Mouse (Mus musculus): ENCODE results near the gene Tpcn1.
A peak's percentile ranks its signal among the peaks of the same experiment; 100 is the strongest.

The Tpcn1 gene

DNA sequence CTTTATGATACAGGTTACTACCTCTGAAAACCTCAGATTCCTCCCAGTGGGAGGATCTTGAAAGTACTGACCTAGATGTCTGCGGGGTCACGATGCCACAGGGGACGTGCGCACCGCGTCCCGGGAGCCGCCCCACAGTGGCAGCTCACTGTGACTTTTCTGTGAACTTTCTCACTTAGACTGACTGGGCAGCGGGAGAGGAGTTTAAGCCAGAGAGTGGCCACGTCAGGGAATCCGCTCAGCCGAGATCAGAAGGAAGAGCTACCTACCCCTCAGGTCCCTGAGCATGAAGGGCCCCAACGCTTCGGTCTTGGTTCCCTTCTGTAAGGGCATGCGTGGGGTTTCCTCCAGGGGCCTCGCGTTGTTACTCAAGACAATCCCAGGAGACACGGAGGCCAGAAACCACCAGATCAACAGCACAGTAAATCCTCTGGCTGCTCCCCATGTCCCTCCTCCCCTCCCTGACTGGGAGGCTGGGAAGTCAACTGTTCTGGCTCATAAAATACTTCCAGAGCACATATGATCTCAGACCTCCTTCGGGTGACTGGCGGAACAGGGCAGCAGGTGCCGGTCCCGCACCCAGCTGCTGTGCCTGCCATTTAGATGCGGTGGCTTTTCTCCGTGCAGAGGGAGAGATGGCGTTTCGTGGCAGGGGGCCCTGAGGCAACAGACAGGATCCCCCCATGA, 9.1 kb downstream of the Tpcn1 start:
- peak; percentile 70 for DNase-seq (ENCODE audit: low read depth, low spot score)

DNA sequence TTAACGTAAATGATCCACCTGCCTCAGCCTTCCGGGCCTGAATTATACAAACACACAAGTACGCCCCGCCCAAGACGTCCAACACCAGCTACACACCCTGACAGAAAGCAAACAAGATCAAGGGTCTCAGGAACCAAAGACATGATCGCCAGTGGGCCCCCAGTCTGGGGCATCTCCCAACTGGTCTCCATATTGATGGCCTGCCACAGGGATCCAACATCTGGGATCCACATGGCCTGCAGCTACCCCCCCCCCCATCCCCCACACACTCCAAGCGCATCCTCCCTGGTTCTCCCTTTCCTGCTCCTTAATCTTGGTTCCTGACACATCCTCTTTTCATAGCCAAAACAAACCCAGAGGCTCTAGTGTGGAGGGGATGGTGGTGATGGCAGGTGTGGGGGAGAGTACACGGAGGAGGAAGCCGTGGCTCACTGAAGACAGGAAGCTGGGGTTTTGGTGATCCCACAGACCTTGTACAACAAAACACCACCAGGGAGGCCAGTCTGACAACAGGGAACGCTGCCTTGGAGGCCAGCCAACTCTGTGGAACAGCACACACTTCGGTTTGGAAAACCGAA, 9.9 kb downstream of the Tpcn1 start:
- DNase-seq (ENCODE audit: low read depth, low spot score), result peak; percentile 80

DNA sequence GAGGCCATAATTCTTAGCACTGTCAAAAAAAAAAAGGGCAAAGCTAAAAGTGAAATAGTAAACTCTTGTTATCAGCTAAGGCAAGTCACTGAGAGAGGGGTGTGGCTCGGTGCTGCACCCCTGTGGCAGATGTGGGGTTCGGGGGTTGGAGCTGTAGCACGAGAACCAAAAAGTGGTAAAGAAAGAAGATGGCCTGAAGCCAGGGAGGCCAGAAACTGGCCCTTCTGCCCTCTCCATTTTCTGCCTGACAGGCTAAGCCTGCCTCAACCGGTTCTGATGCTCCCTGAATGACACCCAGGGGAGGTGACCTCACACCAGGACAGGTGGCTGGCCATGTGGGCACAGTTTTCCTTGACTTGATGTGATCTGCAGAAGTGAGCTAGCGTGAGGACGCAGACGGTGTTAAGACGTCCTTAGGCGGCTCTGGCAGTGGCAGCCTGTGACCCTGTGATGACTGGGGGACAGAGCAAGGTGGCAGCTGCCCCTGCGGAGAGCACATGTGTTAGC, 10.5 kb downstream of the Tpcn1 start:
- peak; percentile 75 for DNase-seq (ENCODE audit: low read depth, low spot score)

- DNase-seq (ENCODE audit: low read depth, low spot score), result no peak
Measured at GRCm38 (mm10) chr5:120576781-120577301, 11.6 kb downstream of the Tpcn1 start.

- DNase-seq (ENCODE audit: low read depth, low spot score), result no peak
Measured at GRCm38 (mm10) chr5:120574469-120575063, 13.9 kb downstream of the Tpcn1 start.

- no peak for DNase-seq (ENCODE audit: low read depth, low spot score)
Measured at GRCm38 (mm10) chr5:120571056-120571740, 17.3 kb downstream of the Tpcn1 start.

GRCm38 (mm10) chr5:120570289-120570897, 18.1 kb downstream of the Tpcn1 start:
- no peak for DNase-seq (ENCODE audit: low read depth, low spot score)

- DNase-seq (ENCODE audit: low read depth, low spot score), result no peak
Measured at GRCm38 (mm10) chr5:120569791-120570190, 18.7 kb downstream of the Tpcn1 start.

DNA sequence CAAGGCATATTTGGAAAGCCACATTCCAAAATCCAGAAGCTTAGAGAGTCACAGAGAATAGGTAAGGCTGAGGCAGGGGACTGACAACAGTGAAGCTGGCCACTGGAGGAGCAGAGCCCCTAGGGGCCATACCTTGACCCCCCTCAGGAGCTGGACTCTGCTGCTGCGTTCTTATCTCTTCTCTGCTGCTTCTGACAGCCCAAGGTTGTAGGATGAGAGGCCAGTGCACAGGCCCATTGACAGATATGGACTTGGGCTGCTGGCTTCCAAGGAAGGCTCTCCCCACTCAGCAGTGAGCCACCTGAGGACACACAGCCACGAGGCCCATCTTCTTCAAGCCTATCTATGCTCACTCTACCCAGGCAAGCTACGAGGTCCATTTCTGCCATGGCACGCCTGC, 19.5 kb downstream of the Tpcn1 start:
- no peak for DNase-seq (ENCODE audit: low read depth, low spot score)

- DNase-seq (ENCODE audit: low read depth, low spot score), result no peak
Measured at GRCm38 (mm10) chr5:120568336-120568768, 20.1 kb downstream of the Tpcn1 start.

GRCm38 (mm10) chr5:120567761-120568211, 20.7 kb downstream of the Tpcn1 start:
- no peak for DNase-seq (ENCODE audit: low read depth, low spot score)

GRCm38 (mm10) chr5:120567253-120567701, 21.2 kb downstream of the Tpcn1 start:
- DNase-seq (ENCODE audit: low read depth, low spot score), result peak; percentile 86

- no peak for DNase-seq (ENCODE audit: low read depth, low spot score)
Measured at GRCm38 (mm10) chr5:120566681-120567252, 21.7 kb downstream of the Tpcn1 start.

- no peak for DNase-seq (ENCODE audit: low read depth, low spot score)
Measured at GRCm38 (mm10) chr5:120566101-120566500, 22.4 kb downstream of the Tpcn1 start.

GRCm38 (mm10) chr5:120565171-120565905, 23.1 kb downstream of the Tpcn1 start:
- no peak for DNase-seq (ENCODE audit: low read depth, low spot score)

DNA sequence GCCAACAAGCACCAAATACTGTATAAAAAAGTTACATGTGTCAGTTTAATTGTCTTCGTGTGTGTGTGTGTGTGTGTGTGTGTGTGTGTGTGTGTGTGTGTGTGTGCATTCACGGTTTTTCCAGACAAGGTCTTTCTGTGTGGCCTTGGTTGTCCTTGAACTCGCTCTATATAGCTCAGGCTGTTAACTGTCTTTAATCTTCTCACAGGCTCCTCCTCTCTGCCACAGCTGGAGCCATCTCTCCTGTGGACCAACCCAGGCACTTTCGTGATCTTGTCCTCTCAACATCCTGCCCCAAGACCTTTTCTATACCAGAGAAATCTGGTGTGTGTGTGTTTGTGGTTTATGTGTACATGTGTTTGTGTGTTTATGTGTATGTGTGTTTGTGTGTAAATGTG, 24.6 kb downstream of the Tpcn1 start:
- no peak for DNase-seq (ENCODE audit: low read depth, low spot score)

DNA sequence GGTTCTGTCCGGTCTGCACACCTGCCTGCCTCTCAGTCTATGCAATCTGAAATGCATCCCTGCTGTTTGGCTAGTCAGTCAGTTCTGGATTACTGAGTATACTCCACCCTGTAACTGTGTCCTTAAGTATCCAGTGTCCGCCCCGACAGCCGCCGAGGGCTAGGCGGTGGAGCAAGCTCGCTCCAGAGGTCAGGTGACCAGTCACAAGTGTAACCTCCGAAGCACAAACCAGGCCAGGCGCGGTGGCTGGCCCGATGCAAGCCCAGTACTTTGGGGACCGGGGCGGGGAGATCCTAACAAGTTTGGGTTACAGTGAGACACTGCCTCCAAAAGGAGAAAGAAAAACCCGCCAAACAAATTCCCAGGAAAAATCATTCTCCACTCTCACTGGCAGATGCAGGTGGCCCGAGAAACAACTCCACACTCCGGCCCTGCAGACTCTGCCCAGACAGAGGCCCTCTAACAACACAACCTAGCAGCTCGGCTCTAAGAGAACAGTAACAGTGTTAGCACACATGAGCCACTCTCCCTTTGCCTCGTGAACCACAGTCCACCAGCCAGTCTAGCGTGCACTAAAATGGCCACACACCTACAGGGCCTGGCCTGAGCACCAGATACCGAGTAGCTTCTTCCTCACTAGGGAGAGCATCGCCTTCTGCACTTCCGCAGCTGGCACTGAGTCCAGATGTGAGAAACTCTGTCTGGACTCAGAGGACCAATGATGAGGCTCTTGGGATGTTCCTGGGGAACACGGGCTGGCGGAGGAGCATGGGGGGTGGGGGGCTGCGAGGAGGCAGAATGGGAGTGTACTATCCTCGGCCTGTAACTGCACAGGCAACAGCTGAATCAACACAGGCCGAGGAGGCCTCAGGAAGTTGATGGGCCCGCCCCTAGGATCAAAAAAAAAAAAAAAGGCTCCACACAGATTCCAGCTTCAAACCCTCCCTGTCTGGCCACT, 25.2 kb downstream of the Tpcn1 start:
- peak; percentile 77 for DNase-seq (ENCODE audit: low read depth, low spot score)

- peak; percentile 78 for DNase-seq (ENCODE audit: low read depth, low spot score)
Measured at GRCm38 (mm10) chr5:120560616-120561311, 27.7 kb downstream of the Tpcn1 start.
